Mouse (Mus musculus): ENCODE measurements at regions not wholly inside any gene's neighbourhood (a gene's known extent, or its start where the extent isn't known, plus 50 kb on each side); places are given as distances from the start of the nearest gene placed in this dataset.

DNA sequence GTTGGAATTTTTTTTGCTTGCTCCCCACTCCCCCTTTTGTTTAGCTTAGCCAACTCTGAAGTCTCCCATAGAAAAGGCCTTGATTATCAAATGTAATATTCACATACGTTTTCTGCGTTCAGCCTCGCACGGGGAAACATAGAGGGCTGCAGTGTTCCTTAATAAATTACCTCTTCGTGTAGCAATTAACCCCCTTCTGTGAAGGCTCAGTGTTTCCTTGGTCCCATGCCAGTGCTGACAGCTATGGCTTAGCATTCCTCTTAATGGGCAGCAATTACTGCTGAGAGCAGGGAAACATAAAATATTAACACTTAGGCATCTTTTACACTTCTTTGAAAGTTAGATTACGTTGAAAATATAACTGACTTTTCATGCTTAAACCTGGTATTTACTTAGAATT lies 282.9 kb downstream of the Lyplal1 start:
- in situ Hi-C loops (cut with MboI, MseI), result no loop called here

DNA sequence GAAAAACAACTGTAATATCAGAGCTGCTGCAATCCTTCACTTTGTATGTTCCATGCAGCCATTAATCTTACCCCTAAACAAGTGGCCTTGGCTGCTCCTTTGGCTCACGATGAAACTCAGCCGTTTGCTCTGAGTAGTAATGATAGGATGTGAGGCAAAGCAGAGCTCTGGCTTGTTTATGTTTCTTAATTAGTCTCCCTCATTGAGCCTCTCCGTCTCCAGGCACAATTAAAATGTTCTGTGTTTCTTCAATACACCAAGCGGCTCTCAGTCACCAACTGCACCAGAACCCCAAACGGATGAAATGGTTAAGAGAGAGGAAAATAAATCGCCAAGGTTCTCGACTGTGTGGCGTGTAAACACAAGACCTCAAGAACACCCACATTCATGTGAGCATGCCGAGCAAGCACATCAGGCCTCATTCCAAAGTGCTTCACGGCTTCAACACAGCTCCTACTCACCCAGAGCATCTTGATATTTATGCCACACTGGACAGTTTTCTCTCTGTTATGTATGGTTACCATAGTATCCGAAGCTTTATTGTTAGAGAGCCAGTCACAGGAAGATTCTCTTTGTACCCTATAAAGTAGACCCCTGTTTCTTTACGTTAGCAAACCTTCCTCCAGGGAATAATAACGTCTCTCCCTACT lies 280.4 kb downstream of the Lyplal1 start:
- in situ Hi-C loops (cut with MboI, MseI), result no loop called here

DNA sequence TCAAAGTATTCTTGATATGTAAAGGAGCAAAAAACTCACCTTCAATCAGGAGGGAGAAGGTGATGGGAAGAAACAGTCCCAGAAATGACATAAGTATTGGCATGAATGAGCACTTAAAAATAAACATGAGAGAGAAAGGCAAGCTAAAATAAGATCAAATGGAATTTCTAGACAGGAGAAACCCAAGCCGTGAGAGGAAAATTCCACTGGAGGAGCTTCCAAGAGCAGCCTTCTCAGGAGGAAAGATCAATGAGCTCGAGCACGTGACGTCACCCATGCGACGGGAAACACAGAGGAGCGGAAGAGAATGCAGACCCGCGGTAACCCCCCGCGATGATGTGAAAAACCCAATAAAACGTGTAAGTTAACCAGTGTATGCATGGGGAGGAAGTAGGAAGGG lies 274.6 kb downstream of the Lyplal1 start:
- in situ Hi-C loops (cut with MboI, MseI), result no loop called here

DNA sequence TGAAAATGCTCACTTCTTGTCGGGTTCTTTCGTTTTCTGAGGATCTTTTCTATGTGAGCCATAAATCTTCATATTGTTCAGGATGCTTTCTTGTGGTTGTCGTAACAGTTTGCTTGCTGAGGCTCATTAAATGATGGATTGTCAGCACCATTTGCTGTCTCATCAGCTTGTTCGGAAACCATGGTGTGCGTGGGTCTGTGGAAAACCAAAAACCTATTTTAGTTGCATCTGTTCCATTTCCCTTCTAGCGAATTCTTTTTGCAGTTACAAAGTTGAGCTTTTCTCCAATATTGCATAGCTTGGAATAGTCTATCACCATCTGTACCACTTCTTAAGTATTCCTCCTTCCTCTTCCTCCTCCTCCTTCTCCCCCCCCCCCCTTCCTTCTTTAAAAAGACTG lies 269.9 kb downstream of the Lyplal1 start:
- in situ Hi-C loops (cut with MboI, MseI), result no loop called here

- in situ Hi-C loops (cut with MboI, MseI), result no loop called here
Measured at GRCm38 (mm10) chr1:185850590-185850989, 266.5 kb downstream of the Lyplal1 start.

DNA sequence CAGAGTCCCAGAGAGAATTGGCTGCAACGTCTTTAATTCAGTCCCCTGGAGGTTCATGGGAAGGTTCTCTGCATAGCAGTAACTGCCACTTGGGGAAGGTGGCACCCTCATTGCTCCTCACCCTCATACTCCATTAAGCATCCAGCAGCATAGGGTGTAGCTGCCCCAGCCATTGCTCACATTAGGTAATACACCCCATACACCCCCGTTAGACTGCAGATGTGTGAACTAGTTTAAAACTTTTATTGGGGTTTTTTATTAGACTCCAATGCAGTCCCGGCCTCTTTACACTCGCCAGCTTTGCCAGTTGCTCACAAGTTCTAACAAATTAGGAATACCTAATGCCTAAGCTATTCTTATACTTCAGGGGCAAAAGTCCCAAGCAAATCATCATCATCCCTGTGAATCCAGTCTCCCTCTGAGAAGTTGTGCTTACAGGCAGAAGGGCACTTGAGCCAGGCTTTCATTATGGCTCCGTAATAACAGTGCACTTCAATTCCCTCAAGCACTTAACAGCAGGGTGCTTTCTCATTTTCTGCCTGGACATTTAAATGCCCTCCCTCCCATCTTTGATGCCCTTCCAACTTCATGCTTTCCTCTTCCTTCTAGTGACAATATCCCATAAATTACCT lies 265.7 kb downstream of the Lyplal1 start:
- in situ Hi-C loops (cut with MboI, MseI), result no loop called here

- in situ Hi-C loops (cut with MboI, MseI), result loop anchor here (10.0 kb wide), 1 partner anchor 533 kb away; no protein-coding TSS in a partner anchor
Measured at GRCm38 (mm10) chr1:185861692-185862091, 255.4 kb downstream of the Lyplal1 start.

DNA sequence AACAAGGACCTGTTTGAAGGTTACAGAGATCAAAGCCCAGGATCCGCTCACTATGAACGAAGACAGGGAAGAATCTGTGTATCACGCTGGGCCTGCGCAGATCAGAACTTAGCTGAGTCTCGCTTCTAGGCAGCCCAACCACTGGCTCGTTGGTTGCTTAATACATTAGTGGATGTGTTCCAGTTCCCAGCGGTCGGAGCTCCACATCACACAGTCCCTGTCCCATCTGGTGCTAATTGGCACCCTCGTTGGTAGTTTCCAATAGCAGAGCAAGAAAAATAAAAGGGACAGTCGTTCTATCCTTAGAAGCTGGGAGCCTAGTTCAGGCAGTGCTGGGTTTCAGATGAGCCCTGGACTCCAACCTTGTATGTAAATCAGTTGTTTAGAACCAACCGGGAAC lies 251.2 kb downstream of the Lyplal1 start:
- in situ Hi-C loops (cut with MboI, MseI), result loop anchor here (10.0 kb wide), 1 partner anchor 529 kb away; no protein-coding TSS in a partner anchor

- in situ Hi-C loops (cut with MboI, MseI), result loop anchor here (10.0 kb wide), 1 partner anchor 528 kb away; no protein-coding TSS in a partner anchor
Measured at GRCm38 (mm10) chr1:185866612-185867011, 250.5 kb downstream of the Lyplal1 start.

DNA sequence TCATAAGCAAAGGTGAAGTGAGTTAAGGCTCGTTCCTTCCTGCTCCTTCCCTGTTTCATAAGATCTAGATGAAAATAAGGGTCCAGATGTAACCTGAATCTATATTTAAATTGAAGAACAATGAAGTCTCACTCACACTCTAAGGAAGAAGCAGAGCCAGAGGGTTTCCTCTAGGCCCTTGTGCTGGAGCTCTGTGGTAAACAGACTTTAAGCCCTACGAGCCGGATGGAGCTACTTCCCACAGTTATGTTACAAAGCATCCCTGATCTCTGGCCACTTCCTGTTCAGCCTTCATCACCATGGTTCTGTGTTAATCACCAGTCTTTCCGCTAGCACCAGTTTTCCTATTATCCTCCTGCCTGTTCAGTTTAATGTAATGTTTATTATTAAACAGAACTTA lies 250.1 kb downstream of the Lyplal1 start:
- in situ Hi-C loops (cut with MboI, MseI), result loop anchor here (10.0 kb wide), 1 partner anchor 528 kb away; no protein-coding TSS in a partner anchor

DNA sequence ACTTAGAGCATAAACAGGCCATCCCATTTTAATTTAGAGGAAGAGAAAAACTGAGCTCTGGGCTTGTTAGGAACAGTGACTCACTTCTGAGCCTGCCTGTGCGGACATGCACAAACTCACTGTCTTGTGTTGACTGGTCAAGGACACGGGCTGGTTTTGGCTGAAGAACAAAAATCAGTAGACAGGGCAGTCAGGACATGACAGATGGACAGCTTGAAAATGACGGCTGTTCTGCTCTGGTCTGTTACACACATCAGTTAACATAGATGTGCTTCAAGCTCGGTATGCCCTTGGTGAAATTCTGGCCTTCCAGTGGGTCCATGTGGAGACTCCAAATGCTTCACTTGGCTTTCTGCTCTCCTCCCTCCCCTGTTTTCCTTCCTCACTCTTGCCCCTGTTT lies 248.4 kb downstream of the Lyplal1 start:
- in situ Hi-C loops (cut with MboI, MseI), result loop anchor here (10.0 kb wide), 1 partner anchor 526 kb away; no protein-coding TSS in a partner anchor

DNA sequence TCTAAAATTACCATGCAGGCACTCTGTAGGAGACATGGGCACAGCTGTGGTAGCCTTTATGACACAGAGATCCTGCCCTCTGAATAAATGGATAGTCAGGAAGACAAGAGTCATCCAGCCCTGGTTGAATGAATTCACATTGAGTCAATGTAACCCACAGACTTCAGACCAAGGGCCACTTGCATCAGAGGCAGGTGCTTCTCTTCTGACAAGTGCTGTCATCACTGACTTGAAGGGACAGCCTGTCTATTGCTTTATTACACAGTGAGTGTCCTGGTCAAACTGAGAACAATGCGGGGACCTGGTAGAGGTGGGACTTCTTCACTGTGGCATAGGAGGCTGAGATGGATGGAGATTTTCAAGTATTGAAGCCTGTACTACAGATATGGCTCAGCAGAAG lies 230.1 kb downstream of the Lyplal1 start:
- in situ Hi-C loops (cut with MboI, MseI), result no loop called here

- in situ Hi-C loops (cut with MboI, MseI), result no loop called here
Measured at GRCm38 (mm10) chr1:185891814-185892213, 225.3 kb downstream of the Lyplal1 start.

DNA sequence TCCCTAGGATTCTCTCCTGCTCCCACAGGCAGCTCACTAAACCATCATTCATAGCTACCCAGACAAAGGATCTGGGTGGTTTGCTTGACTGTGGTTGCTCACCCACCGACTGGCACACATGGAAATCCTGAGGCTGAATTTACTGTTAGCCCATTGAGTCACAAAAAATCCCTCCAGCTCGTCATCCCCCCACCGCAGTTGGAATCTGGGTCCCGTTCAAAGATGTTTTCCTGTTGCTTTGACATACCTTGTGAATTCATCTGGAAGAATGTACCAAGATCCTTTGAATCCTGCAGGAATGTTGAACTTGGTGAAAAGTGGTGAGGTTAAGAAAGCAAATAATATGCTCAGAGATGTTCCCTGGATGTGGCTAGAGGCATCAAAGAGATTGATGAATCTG lies 223.7 kb downstream of the Lyplal1 start:
- in situ Hi-C loops (cut with MboI, MseI), result no loop called here

- in situ Hi-C loops (cut with MboI, MseI), result no loop called here
Measured at GRCm38 (mm10) chr1:185898475-185898874, 218.6 kb downstream of the Lyplal1 start.

DNA sequence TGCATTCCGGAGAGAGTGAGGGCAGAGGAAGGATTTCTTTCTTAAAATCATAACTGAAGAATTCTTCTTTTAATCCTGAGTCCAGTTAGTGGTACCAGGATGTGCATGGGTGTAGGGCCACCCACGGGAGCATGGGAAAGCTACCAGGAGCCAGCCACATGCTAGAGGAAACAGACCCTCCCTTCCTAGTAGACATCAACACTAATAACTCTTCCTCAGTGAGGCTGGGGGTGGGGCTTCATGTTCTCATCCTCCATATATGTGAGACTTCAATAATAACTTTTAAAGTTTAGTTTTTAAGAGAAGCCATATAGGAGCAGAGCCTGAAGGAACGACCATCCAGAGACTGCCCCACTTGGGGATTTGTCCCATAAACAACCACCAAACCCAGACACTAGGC lies 216.8 kb downstream of the Lyplal1 start:
- in situ Hi-C loops (cut with MboI, MseI), result no loop called here

DNA sequence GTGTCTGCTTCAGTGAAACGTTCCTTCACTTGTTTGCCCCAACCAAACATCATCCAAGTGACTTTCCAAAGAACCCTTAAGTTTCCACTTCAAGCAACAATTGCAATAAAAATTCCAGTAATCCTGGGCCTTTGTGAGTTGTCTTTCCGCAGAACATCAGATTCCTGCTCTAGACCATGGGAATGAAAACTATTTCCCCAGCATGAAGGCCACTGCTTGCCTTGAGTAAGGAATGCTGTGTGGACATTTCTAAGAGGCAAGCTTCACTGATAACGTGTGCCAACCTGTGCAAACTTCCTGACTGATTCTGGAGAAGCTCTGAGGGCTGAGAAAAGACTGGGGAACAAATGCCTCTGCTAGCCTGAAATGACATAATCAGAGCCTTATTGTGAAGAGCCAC lies 214.7 kb downstream of the Lyplal1 start:
- in situ Hi-C loops (cut with MboI, MseI), result no loop called here

GRCm38 (mm10) chr1:185905666-185906065 lies 211.4 kb downstream of the Lyplal1 start:
- in situ Hi-C loops (cut with MboI, MseI), result no loop called here

DNA sequence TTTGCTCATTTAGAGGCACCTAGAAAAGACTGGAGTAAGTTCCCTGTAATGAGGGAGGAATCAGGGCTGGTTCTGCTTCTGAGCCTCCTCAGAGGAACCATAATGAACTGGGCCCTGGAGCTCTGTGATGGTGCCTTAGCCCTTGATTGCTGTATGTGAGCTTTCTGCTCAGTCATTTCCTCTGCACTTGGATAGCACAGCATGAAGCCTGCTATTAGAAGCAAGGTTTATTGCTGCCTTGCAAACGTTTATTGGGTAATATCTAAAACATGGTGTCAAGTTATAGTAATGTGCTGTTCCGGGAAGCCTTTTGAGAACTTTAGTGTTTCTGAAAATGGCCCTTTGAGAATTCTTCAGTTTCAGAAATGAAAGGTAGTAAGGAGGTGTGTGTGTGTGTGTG lies 201.5 kb downstream of the Lyplal1 start:
- in situ Hi-C loops (cut with MboI, MseI), result no loop called here

DNA sequence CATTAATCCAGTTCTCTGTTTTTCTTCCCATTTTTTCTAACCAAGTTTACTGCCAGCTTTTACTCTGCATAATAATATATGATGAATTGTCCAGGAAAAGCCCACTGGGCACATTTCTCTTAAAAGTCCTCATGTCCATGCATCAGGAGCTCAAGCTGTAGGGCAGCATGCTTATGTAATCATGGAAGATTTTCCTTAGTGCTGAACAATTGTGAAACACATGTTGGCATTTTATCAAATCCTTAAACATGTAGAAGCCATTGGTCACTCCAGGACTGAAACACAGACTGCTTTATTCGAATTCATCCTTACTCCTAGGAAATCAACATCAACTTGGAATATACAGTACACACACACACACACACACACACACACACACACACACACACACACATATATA lies 198.4 kb downstream of the Lyplal1 start:
- in situ Hi-C loops (cut with MboI, MseI), result no loop called here

GRCm38 (mm10) chr1:185923723-185924122 lies 193.4 kb downstream of the Lyplal1 start:
- in situ Hi-C loops (cut with MboI, MseI), result no loop called here

DNA sequence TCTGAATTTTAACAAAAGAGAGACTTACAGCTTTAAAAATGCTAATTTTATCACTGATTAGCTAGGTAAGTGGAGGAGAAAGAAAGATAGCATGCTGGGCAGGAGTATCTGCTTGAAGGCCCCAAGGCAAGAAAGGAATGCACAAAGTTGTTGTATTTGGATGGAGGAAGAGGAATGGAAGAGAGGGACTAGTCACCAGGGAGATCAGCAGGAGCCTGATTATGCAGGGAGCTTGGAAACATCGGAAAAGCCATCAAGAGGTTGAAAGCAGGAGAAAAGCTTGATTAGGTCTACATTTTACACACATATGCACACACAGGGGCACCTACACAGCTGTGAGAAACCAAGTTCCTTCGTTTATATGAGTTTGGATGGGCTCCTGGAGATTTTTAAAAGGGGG lies 188.1 kb downstream of the Lyplal1 start:
- in situ Hi-C loops (cut with MboI, MseI), result no loop called here

DNA sequence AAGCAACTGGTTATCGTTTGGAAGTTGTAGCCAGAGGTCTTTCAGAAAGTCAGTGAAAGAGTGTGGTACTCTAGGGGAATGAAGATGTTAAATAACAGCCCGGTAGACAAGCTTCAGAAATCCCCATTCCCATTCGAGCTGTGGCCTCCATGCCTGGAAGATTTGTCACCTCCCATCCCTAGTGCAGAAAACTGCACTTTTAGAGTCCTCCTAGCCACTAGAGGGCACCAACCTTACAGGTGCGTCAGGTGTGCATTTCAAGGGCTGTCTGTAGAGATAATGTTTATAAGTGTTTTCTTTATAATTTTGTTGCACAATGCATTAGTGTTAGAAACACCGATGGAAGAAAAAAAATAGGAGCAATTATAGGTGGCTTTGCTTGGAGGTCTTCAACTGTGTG lies 187.3 kb downstream of the Lyplal1 start:
- in situ Hi-C loops (cut with MboI, MseI), result no loop called here

Measured in T-helper 2 cell (primary cell).